Mouse (Mus musculus): ENCODE measurements at regions not wholly inside any gene's neighbourhood (a gene's known extent, or its start where the extent isn't known, plus 50 kb on each side); places are given as distances from the start of the nearest gene placed in this dataset.

- TF ChIP-seq CTCF (conservative IDR thresholded peaks at IDR 0.05; ENCODE audit: insufficient read depth, insufficient read length, low read depth, low read length) (no peak), POLR2A (IDR thresholded peaks at IDR 0.05; ENCODE audit: low read depth, low read length) (no peak)
These were observed 1140.9 kb upstream of the Nr2f1 start for GRCm38 (mm10) chr13:79340459-79340858.
